Mouse (Mus musculus): ENCODE results near the gene Alpk1. TPM values are rescaled to one million over a fixed set of nuclear protein-coding genes. Genes with fewer than 3 reads are reported as not detected.

The Alpk1 gene
- polyA plus RNA-seq, 1 experiment from 2014 or later: 0.61 TPM

DNA sequence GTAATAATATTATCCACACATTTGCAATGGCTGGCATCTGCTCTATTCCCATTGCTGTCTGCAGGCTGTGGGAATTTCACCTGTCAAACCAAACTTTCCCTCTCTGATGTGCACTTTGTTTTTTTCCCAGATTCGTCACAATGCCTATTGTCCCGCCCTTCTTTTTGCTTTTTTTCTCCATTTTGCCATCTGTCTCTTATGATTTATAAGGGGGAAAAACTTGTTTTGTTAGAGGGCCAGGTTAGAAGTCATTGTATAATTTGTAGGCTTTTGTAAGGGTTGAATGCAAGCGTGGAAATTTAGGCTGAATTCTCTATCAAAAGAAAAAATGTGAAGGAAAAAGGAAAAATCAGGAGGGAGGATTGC lies 145.4 kb downstream of the Alpk1 start:
- WGBS: 1% methylated on average over 3 of the region's 3 CpGs
- no peak overlapping the region for H3K4me3 ChIP-seq (replicated peaks; ENCODE audit: low read depth, low read length)

GRCm38 (mm10) chr3:127634101-127634983 lies 146.0 kb downstream of the Alpk1 start:
- Histone ChIP-seq H3K27me3 (ENCODE audit: insufficient read depth, low read length) (peaks cover 72% of the 10 kb centered on the region), H3K9ac (ENCODE audit: low read depth, low read length) (no peak overlapping the region), H3K27ac (no peak overlapping the region), H3K4me1 (replicated peaks; ENCODE audit: insufficient read depth, low read length) (peaks cover 23% of the 10 kb centered on the region), H3K4me3 (replicated peaks; ENCODE audit: low read depth, low read length) (peak overlapping the region; percentile 37), H3K4me2 (ENCODE audit: low read length) (peak overlapping the region; percentile 60), H3K36me3 (ENCODE audit: insufficient read depth, low read length) (no peaks in the 10 kb centered on the region), H3K9me3 (replicated peaks; ENCODE audit: low read length) (no peaks in the 10 kb centered on the region)
- DNase-seq (ENCODE audit: low spot score) (peak; percentile 68), ATAC-seq (replicated peaks; ENCODE audit: low FRiP score, low read depth) (peak; percentile 83)
- WGBS: under 1% methylated on average over 57 of the region's 58 CpGs
- TF ChIP-seq CTCF (IDR thresholded peaks at IDR 0.05; ENCODE audit: low read depth): peak; percentile 91

More for the DNA sequence above, 145.4 kb downstream of the Alpk1 start:
- Histone ChIP-seq H3K9ac (ENCODE audit: low read depth, low read length) (no peak overlapping the region), H3K27me3 (ENCODE audit: insufficient read depth, low read length) (peaks cover 76% of the 10 kb centered on the region), H3K4me1 (replicated peaks; ENCODE audit: insufficient read depth, low read length) (peaks cover 23% of the 10 kb centered on the region), H3K4me2 (ENCODE audit: low read length) (no peak overlapping the region), H3K27ac (no peak overlapping the region), H3K36me3 (ENCODE audit: insufficient read depth, low read length) (no peaks in the 10 kb centered on the region), H3K9me3 (replicated peaks; ENCODE audit: low read length) (no peaks in the 10 kb centered on the region)
- DNase-seq (ENCODE audit: low spot score): no peak
- no peak for ATAC-seq (replicated peaks; ENCODE audit: low FRiP score, low read depth)
- TF ChIP-seq CTCF (IDR thresholded peaks at IDR 0.05; ENCODE audit: low read depth): no peak

- H3K36me3 ChIP-seq (ENCODE audit: insufficient read depth, low read length): no peaks in the 10 kb centered on the region
- no peak within 1 kb of the TSS for H3K9ac ChIP-seq (ENCODE audit: low read depth, low read length)
- ATAC-seq (replicated peaks; ENCODE audit: low FRiP score, low read depth) (peak; percentile 27; the same call in 1 of the 2 replicates), DNase-seq (ENCODE audit: low spot score) (no peak)
- WGBS: under 1% methylated on average over 84 of the region's 92 CpGs
- H3K9me3 ChIP-seq (replicated peaks; ENCODE audit: low read length): no peaks in the 10 kb centered on the region
- H3K4me1 ChIP-seq (replicated peaks; ENCODE audit: insufficient read depth, low read length): peaks cover 23% of the 10 kb centered on the region
- peaks cover 73% of the 10 kb centered on the region for H3K27me3 ChIP-seq (ENCODE audit: insufficient read depth, low read length)
- TF ChIP-seq CTCF (IDR thresholded peaks at IDR 0.05; ENCODE audit: low read depth): no peak
- H3K4me2 ChIP-seq (ENCODE audit: low read length): peak within 1 kb of the TSS; percentile 60
- peak within 1 kb of the TSS; percentile 37 for H3K4me3 ChIP-seq (replicated peaks; ENCODE audit: low read depth, low read length)
- no peak within 1 kb of the TSS for H3K27ac ChIP-seq
Observed at GRCm38 (mm10) chr3:127633080-127634032, 147.0 kb downstream of the Alpk1 start, which contains the start of gene Neurog2. Gene Neurog2, plus strand, starts transcription at chr3:127633135.

- Histone ChIP-seq H3K9me3 (replicated peaks; ENCODE audit: low read length) (no peaks in the 10 kb centered on the region), H3K36me3 (ENCODE audit: insufficient read depth, low read length) (no peaks in the 10 kb centered on the region), H3K4me2 (ENCODE audit: low read length) (peak overlapping the region; percentile 60), H3K4me3 (replicated peaks; ENCODE audit: low read depth, low read length) (peak overlapping the region; percentile 37), H3K27ac (no peak overlapping the region), H3K4me1 (replicated peaks; ENCODE audit: insufficient read depth, low read length) (peaks cover 23% of the 10 kb centered on the region), H3K27me3 (ENCODE audit: insufficient read depth, low read length) (peaks cover 75% of the 10 kb centered on the region), H3K9ac (ENCODE audit: low read depth, low read length) (no peak overlapping the region)
- DNase-seq (ENCODE audit: low spot score) (peak; percentile 44), ATAC-seq (replicated peaks; ENCODE audit: low FRiP score, low read depth) (no peak; the same call in 1 of the 2 replicates)
- TF ChIP-seq CTCF (IDR thresholded peaks at IDR 0.05; ENCODE audit: low read depth): no peak
- WGBS: under 1% methylated on average over 30 of the region's 32 CpGs
Observed at GRCm38 (mm10) chr3:127632531-127632930, 147.8 kb downstream of the Alpk1 start.

DNA sequence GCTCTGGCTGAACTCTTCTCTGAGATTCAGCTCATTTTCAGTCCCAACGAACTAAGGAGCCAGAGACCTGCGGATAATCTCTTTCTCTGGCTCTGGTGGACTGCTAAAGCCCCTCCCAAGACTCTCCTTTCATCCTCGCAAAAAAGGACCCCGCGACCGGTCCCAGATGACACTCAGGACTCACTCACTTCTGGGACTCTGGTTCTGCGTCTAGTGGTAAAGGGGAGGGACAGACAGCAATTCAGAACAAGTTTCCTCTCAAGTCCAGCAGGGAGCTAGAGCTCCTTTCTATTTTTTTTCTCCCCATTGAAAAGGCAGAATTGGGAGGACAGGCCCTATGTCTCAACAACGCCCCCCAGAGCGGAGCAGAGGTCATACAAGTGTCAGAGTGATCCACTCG lies 148.7 kb downstream of the Alpk1 start:
- Histone ChIP-seq H3K9ac (ENCODE audit: low read depth, low read length) (no peak overlapping the region), H3K27me3 (ENCODE audit: insufficient read depth, low read length) (peaks cover 85% of the 10 kb centered on the region), H3K4me1 (replicated peaks; ENCODE audit: insufficient read depth, low read length) (peaks cover 23% of the 10 kb centered on the region), H3K36me3 (ENCODE audit: insufficient read depth, low read length) (no peaks in the 10 kb centered on the region), H3K4me3 (replicated peaks; ENCODE audit: low read depth, low read length) (no peak overlapping the region), H3K4me2 (ENCODE audit: low read length) (no peak overlapping the region), H3K9me3 (replicated peaks; ENCODE audit: low read length) (no peaks in the 10 kb centered on the region), H3K27ac (no peak overlapping the region)
- no peak for TF ChIP-seq CTCF (IDR thresholded peaks at IDR 0.05; ENCODE audit: low read depth)
- under 1% methylated on average over 10 of the region's 10 CpGs for WGBS
- no peak for DNase-seq (ENCODE audit: low spot score)
- ATAC-seq (replicated peaks; ENCODE audit: low FRiP score, low read depth): no peak

Measured in kidney, postnatal 0 days (tissue).